Mouse (Mus musculus) embryonic facial prominence, embryonic 15.5 days (tissue): Measurements from ENCODE around the gene Cstl1. TPM values are rescaled to one million over a fixed set of nuclear protein-coding genes. Genes with fewer than 3 reads are reported as not detected.
"Not testable (repeated sequence)": the region's sequence is repeated elsewhere in the genome, so short reads cannot be mapped to it uniquely, and the experiment has no call there.

Source experiments
- ATAC-seq: fragments of 200-750 bp; cut with Nextera tagmentation; 2 replicates; pipeline ENCODE4 v1.8.0; 2017; ENCODE audit warnings: low read depth, moderate TSS enrichment; ENCODE audit not compliant: insufficient number of reproducible peaks, low FRiP score, low TSS enrichment
- H3K27ac ChIP-seq: fragments of 300-500 bp; sonication (generic); replicated peaks from 2 replicates; pipeline ENCODE4 v1.5.1; 2015; ENCODE audit warnings: mild to moderate bottlenecking, inconsistent platforms
- H3K27me3 ChIP-seq: fragments of 300-500 bp; sonication (generic); 2 replicates; pipeline ENCODE4 v1.6.1; 2015; ENCODE audit warnings: inconsistent platforms
- H3K36me3 ChIP-seq: fragments of 300-500 bp; sonication (generic); 2 replicates; pipeline ENCODE4 v1.6.1; 2015; ENCODE audit warnings: mild to moderate bottlenecking, inconsistent platforms
- H3K4me1 ChIP-seq: fragments of 300-500 bp; sonication (generic); 2 replicates; pipeline ENCODE4 v1.6.1; 2015; ENCODE audit warnings: inconsistent platforms
- H3K4me2 ChIP-seq: fragments of 300-500 bp; sonication (generic); replicated peaks from 2 replicates; pipeline ENCODE4 v1.6.1; 2015; ENCODE audit warnings: mild to moderate bottlenecking, inconsistent platforms
- H3K4me3 ChIP-seq: fragments of 300-500 bp; sonication (generic); replicated peaks from 2 replicates; pipeline ENCODE4 v1.5.1; 2015; ENCODE audit warnings: mild to moderate bottlenecking, inconsistent platforms
- H3K9ac ChIP-seq: fragments of 300-500 bp; sonication (generic); 2 replicates; pipeline ENCODE4 v1.6.1; 2015; ENCODE audit warnings: inconsistent platforms
- H3K9me3 ChIP-seq: fragments of 300-500 bp; sonication (generic); replicated peaks from 2 replicates; pipeline ENCODE4 v1.6.1; 2016; ENCODE audit warnings: inconsistent platforms
- WGBS: fragments of 180-500 bp; shearing (Covaris S2); methylation state at CpG from one replicate; pipeline ENCODE4 v1.1.7; 2015; 5-methylcytosine and 5-hydroxymethylcytosine counted together
- polyA plus RNA-seq: library from polyadenylated mRNA; unstranded; fragments of >200 nt; fragmentation: Nextera tagmentation; extraction: Ambion mirVana; gene quantifications from 2 replicates; pipeline ENCODE4 v1.2.1, GENCODE M21; 2015

Cstl1 gene
- polyA plus RNA-seq, 1 experiment from 2014 or later: not detected

DNA sequence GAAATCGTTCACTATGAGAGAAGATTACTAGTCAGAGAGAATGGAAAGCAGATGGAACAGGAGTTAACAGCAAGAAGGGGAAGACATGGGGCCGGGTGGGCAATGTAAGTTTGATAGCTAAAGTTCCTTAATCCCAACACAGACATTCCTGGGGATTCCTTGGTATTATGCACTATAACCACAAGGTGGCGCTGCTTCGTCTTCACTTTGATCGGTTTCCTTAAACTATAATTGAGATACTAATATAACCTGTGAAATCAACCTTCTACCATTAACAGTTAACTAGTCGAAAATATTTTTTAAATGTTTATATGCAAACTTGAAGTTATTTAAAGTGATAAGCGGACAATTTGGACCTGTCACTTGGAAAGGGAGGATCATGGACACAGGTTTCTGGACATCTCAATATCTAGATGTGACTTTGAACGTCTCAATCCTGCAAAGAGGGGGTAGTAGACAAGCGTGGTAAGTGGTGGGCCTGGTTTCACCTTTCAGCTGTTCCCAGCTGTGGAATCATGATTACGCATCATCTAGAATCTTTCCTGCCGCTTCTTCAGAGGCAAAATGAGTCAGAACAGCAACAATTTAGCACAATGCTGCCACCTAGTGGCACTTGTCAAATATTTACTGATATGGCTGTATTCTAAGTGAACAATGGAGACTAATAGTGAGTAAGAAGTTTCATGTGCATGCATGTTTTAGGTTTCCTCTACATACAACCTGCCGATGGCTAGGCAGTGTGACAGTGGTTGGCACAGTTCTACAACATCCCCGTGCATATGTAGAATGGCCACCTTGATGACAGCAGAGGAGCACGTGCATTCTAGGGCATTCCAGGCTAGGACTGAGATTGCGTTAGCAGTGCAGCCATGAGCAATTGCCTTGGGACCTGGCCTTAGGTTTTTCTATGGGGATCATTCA is 2.0 kb downstream of the Cstl1 start:
- H3K4me2 ChIP-seq: peak overlapping the region; percentile 61
- no peaks in the 10 kb centered on the region for H3K4me1 ChIP-seq
- peak overlapping the region; percentile 31 for H3K4me3 ChIP-seq
- no peaks in the 10 kb centered on the region for H3K9me3 ChIP-seq
- H3K27me3 ChIP-seq: no peaks in the 10 kb centered on the region
- no peak overlapping the region for H3K27ac ChIP-seq
- ATAC-seq: no peak; the same call in 1 of the 2 replicates
- 15% methylated on average over 15 of the region's 15 CpGs for WGBS
- H3K36me3 ChIP-seq: no peaks in the 10 kb centered on the region
- H3K9ac ChIP-seq: no peak overlapping the region

GRCm38 (mm10) chr2:148754310-148754846 is 4.2 kb downstream of the Cstl1 start:
- Histone ChIP-seq H3K4me3 (no peak overlapping the region), H3K27ac (no peak overlapping the region), H3K9me3 (no peaks in the 10 kb centered on the region), H3K4me1 (no peaks in the 10 kb centered on the region), H3K36me3 (no peaks in the 10 kb centered on the region), H3K27me3 (no peaks in the 10 kb centered on the region), H3K9ac (no peak overlapping the region), H3K4me2 (no peak overlapping the region)
- no peak for ATAC-seq
- WGBS: 39% methylated on average over 1 of the region's 1 CpGs

DNA sequence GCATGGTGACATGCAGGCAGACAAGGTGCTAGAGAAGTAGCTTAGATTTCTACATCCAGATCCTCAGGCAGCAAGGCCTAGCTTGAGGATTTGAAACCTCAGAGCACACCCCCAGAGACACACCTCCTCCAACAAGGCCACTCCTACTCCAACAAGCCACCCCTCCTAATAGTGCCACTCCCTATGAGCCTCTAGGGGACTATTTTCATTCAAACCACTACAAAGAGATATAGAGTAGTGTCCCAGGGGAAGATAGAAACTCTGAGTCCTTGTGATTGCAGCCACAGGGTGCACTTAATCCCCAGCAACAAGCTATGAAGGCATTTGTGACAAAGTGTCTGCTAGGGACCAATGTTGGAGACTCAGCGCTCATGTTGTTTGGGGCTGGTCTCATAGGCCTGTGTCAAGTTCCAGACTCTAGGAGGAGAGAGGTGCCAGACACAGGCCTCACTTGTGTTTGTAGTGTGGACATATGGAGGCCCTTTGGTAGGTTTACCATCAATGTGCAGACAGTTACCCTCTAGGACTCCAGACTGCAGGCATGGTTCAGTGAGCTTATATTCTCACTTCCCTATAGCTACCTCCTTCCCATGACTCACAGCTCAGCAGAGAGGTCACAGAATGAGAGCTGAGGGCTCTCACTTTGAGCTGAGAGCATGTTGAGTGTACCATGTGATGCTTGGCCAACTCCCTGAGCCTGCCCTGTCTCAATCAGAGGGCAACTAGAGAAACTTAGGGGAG is 13.7 kb downstream of the Cstl1 start:
- Histone ChIP-seq H3K9me3 (no peaks in the 10 kb centered on the region), H3K36me3 (no peaks in the 10 kb centered on the region), H3K4me2 (no peak overlapping the region), H3K4me1 (no peaks in the 10 kb centered on the region), H3K27ac (no peak overlapping the region), H3K9ac (no peak overlapping the region), H3K27me3 (no peaks in the 10 kb centered on the region), H3K4me3 (no peak overlapping the region)
- ATAC-seq: no peak
- WGBS: 96% methylated on average over 1 of the region's 1 CpGs

DNA sequence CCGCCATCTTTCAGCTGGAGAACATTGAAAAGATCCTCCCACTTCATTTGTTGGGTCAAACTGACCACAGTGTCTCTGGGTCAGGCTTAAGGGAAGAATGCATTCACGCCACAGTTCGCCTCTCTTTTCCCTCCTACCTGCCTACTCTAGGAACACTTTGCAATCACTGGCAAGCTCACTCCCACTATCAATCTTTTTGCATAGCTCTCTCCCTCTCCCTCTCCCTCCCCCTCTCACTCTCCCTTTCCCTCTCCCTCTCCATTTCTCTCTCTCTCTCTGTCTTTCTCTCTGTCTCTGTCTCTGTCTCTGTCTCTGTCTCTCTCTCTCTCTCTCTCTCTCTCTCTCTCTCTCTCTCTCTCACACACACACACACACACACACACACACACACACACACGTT is 21.2 kb downstream of the Cstl1 start, which contains the start of gene Cst11:
Gene Cst11 (minus strand): TSS at position 101 of the 400 bp plus-strand sequence.
- not testable (repeated sequence) for H3K27me3 ChIP-seq
- WGBS: 83% methylated on average over 4 of the region's 4 CpGs

GRCm38 (mm10) chr2:148781709-148782108 is 31.6 kb downstream of the Cstl1 start, which contains the start of gene 8030411F24Rik:
Gene 8030411F24Rik, plus strand, starts transcription at chr2:148782009.
- H3K4me1 ChIP-seq: no peaks in the 10 kb centered on the region
- no peaks in the 10 kb centered on the region for H3K27me3 ChIP-seq
- H3K4me3 ChIP-seq: no peak within 1 kb of the TSS
- H3K9me3 ChIP-seq: no peaks in the 10 kb centered on the region
- no peaks in the 10 kb centered on the region for H3K36me3 ChIP-seq
- no peak within 1 kb of the TSS for H3K9ac ChIP-seq
- no peak within 1 kb of the TSS for H3K4me2 ChIP-seq
- H3K27ac ChIP-seq: no peak within 1 kb of the TSS
- ATAC-seq: no peak
- WGBS: 0% methylated on average over 1 of the region's 1 CpGs

More for the DNA sequence above, 21.2 kb downstream of the Cstl1 start, which contains the start of gene Cst11:
- not testable (repeated sequence) for H3K4me1 ChIP-seq, ATAC-seq, H3K27ac ChIP-seq, H3K9ac ChIP-seq, H3K36me3 ChIP-seq, H3K4me3 ChIP-seq, H3K4me2 ChIP-seq, H3K9me3 ChIP-seq

DNA sequence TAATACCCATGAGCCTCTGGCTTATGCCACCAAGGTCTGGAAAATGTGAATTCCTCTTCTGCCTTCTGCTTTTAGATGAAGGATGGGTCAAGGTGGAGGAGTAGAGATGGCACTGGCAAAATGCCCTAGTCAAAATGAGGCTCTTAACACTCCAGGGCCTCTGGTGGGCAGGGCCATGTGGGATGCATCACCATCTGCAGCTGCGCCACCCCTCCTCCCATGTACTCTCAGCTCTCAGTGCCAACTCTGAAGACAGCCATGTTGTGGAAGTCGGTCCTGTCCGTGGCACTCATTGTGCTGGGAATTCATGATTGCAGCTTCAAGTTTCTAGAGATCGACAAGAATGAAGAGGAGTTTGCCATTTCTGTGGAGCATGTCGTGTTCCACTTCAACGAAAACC is 39.0 kb downstream of the Cstl1 start, which contains the start of gene Cst12:
Gene Cst12 (plus strand): TSS at position 220 of the 400 bp plus-strand sequence.
- Histone ChIP-seq H3K36me3 (no peaks in the 10 kb centered on the region), H3K9ac (no peak within 1 kb of the TSS), H3K4me1 (no peaks in the 10 kb centered on the region), H3K9me3 (no peaks in the 10 kb centered on the region), H3K4me3 (no peak within 1 kb of the TSS), H3K27me3 (no peaks in the 10 kb centered on the region), H3K27ac (no peak within 1 kb of the TSS), H3K4me2 (no peak within 1 kb of the TSS)
- 93% methylated on average over 6 of the region's 6 CpGs for WGBS
- no peak for ATAC-seq

DNA sequence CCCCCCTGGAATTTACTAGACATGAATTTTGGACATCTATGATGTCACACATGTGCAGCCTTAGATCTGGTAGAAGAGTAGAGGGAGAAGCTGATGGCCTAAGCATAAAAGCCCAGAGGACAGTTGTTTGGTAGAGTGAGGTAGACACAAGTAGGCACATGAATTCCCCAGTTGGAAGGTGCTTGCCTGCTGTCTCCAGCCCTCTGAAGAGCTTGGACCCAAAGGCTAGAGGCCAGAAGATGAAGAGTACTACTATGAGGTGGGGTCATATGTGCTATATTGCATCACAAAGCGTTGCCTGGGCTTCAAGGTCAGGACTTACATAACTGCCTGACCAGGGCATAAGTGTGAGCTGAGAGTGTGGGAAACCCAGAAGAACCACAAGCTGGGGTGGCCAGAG is 48.3 kb downstream of the Cstl1 start, which contains the start of gene Cst8:
Gene Cst8 (plus strand): TSS at position 301 of the 400 bp plus-strand sequence.
- 86% methylated on average over 1 of the region's 1 CpGs for WGBS
- H3K27me3 ChIP-seq: no peaks in the 10 kb centered on the region

GRCm38 (mm10) chr2:148801491-148801921 is 51.3 kb downstream of the Cstl1 start:
- no peaks in the 10 kb centered on the region for H3K36me3 ChIP-seq
- H3K4me2 ChIP-seq: no peak overlapping the region
- no peaks in the 10 kb centered on the region for H3K4me1 ChIP-seq
- no peaks in the 10 kb centered on the region for H3K27me3 ChIP-seq
- no peaks in the 10 kb centered on the region for H3K9me3 ChIP-seq
- H3K27ac ChIP-seq: no peak overlapping the region
- no peak overlapping the region for H3K9ac ChIP-seq
- no peak overlapping the region for H3K4me3 ChIP-seq
- 0 out of 2 replicates have a peak, but pooled peaks have one; percentile 24 for ATAC-seq
- 54% methylated on average over 3 of the region's 3 CpGs for WGBS

More for the DNA sequence above, 48.3 kb downstream of the Cstl1 start, which contains the start of gene Cst8:
- H3K4me1 ChIP-seq: no peaks in the 10 kb centered on the region
- no peak within 1 kb of the TSS for H3K27ac ChIP-seq
- H3K4me3 ChIP-seq: no peak within 1 kb of the TSS
- no peaks in the 10 kb centered on the region for H3K36me3 ChIP-seq
- no peak within 1 kb of the TSS for H3K4me2 ChIP-seq
- no peak for ATAC-seq
- H3K9ac ChIP-seq: no peak within 1 kb of the TSS
- no peaks in the 10 kb centered on the region for H3K9me3 ChIP-seq

Other genes with a start within 250 kb of the Cstl1 start
- 76.9 and 80.4 TPM in 2 replicates for gene Nxt1, start 77.8 kb upstream of the Cstl1 start, polyA plus RNA-seq
- 18.7 and 20.1 TPM in 2 replicates for gene Gzf1, start 69.3 kb upstream of the Cstl1 start, polyA plus RNA-seq
- gene Napb, start 17.9 kb upstream of the Cstl1 start, polyA plus RNA-seq: 4.6 and 5.6 TPM in 2 replicates
- gene Cst11, start 21.1 kb downstream of the Cstl1 start, polyA plus RNA-seq: not detected in 2 replicates
- 0.88 and 1.3 TPM in 2 replicates for gene 8030411F24Rik, start 31.7 kb downstream of the Cstl1 start, polyA plus RNA-seq
- gene Cst12, start 39.0 kb downstream of the Cstl1 start, polyA plus RNA-seq: not detected in 2 replicates
- gene Cst8, start 48.4 kb downstream of the Cstl1 start, polyA plus RNA-seq: not detected in 2 replicates
- not detected in 2 replicates for gene Cst13, start 69.7 kb downstream of the Cstl1 start, polyA plus RNA-seq
- not detected in 2 replicates for gene Cst9, start 84.8 kb downstream of the Cstl1 start, polyA plus RNA-seq
- gene 9230104L09Rik, start 114.7 kb downstream of the Cstl1 start, polyA plus RNA-seq: not detected in 2 replicates
- gene Cst3, start 125.3 kb downstream of the Cstl1 start, polyA plus RNA-seq: 534 and 540 TPM in 2 replicates